8 mouse cellular contexts compared by ENCODE assay signal in the genomic region with DNA sequence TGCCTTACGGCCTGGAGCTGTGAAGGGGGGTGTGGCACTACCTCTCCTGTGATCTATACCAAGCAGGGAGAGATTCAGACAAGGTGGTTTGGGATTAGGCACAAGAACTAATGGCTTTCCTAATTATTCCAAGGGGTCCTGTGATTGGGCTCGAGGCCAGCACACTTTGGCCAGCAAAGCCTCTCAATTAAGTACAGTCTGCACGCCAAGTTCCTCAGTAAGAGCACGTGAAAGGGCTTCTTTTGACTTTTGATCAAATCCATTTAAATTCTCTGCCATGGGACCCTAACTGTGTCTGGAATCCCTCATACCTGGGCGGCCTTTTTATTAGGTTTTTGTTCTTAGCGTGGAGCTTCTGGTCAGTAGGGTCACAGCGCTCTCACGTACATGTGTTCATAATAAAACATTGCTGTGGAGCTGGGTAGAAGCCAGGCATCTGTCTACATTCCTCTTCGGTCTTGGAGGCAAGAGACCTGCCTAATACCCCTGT.
DNase-seq lines count a peak whose midpoint lies in the region; ATAC-seq and TF ChIP-seq lines count a peak whose summit lies in the region.

No protein-coding gene starts in this region.

- DNase-seq in embryo, embryonic 11 days, result peak; percentile 39
- no peak for DNase-seq in embryo, embryonic 9.5 days (ENCODE audit: extremely low spot score)
- peak; percentile 49 for DNase-seq in forebrain, postnatal 0 days
- no peak for DNase-seq in adrenal gland, postnatal 10 days
- DNase-seq in natural killer cell, adult 2 months (ENCODE audit: low spot score in 2 of 2), result no peak
- no peak for DNase-seq in gastrocnemius, postnatal 14 days

- H3K4me2 ChIP-seq in forebrain, postnatal 0 days (ENCODE audit: low read depth), result no peak overlapping the region
- H3K4me2 ChIP-seq in limb, embryonic 12.5 days, result peak overlapping the region; percentile 26

- 0 out of 2 replicates have a peak, but pooled peaks have one; percentile 29 for ATAC-seq in forebrain, postnatal 0 days
- ATAC-seq in limb, embryonic 12.5 days (ENCODE audit: insufficient number of reproducible peaks, insufficient read depth, low FRiP score, low TSS enrichment, low read depth), result peak; percentile 81

- 21% methylated on average over 9 of the region's 9 CpGs for WGBS in forebrain, postnatal 0 days
- WGBS in limb, embryonic 12.5 days, result 14% methylated on average over 9 of the region's 9 CpGs

- TF ChIP-seq CTCF in forebrain, postnatal 0 days (IDR thresholded peaks at IDR 0.05; ENCODE audit: low read depth), result no peak

- peaks cover 2% of the 10 kb centered on the region; the same call in 1 of the 2 replicates for H3K4me1 ChIP-seq in brown adipose tissue, adult 24 weeks (ENCODE audit: control insufficient read depth, insufficient read depth, insufficient read length, low read length)
- no peaks in the 10 kb centered on the region for H3K4me1 ChIP-seq in forebrain, postnatal 0 days (ENCODE audit: insufficient read depth)
- H3K4me1 ChIP-seq in limb, embryonic 12.5 days (replicated peaks), result peaks cover 24% of the 10 kb centered on the region

- no peak overlapping the region for H3K4me3 ChIP-seq in brown adipose tissue, adult 24 weeks (ENCODE audit: insufficient read depth, low read depth, low read length)
- H3K4me3 ChIP-seq in forebrain, postnatal 0 days (ENCODE audit: low read depth, low read length), result no peak overlapping the region
- no peak overlapping the region for H3K4me3 ChIP-seq in limb, embryonic 12.5 days (replicated peaks)

- no peak overlapping the region for H3K9ac ChIP-seq in forebrain, postnatal 0 days
- no peak overlapping the region for H3K9ac ChIP-seq in limb, embryonic 12.5 days (replicated peaks)

- no peaks in the 10 kb centered on the region for H3K9me3 ChIP-seq in forebrain, postnatal 0 days (ENCODE audit: low read length)
- H3K9me3 ChIP-seq in limb, embryonic 12.5 days, result no peaks in the 10 kb centered on the region

- intact Hi-C loops in gastrocnemius, postnatal 14 days (cut with DNase I; ENCODE audit: low total_unique reads), result no loop called here

- H3K27me3 ChIP-seq in forebrain, postnatal 0 days (ENCODE audit: insufficient read depth, low read length), result no peaks in the 10 kb centered on the region
- no peaks in the 10 kb centered on the region for H3K27me3 ChIP-seq in limb, embryonic 12.5 days

- H3K36me3 ChIP-seq in forebrain, postnatal 0 days (ENCODE audit: insufficient read depth), result no peaks in the 10 kb centered on the region
- no peaks in the 10 kb centered on the region for H3K36me3 ChIP-seq in limb, embryonic 12.5 days

- 0 out of 2 replicates have a peak overlapping the region, but pooled peaks have one; percentile 26 for H3K27ac ChIP-seq in brown adipose tissue, adult 24 weeks (replicated peaks; ENCODE audit: low read depth, low read length)
- no peak overlapping the region for H3K27ac ChIP-seq in forebrain, postnatal 0 days (ENCODE audit: low read depth, low read length)
- peak overlapping the region; percentile 74 for H3K27ac ChIP-seq in limb, embryonic 12.5 days

Comparison
In these comparisons a context has a peak if more than half of its experiments do, and no peak if none do; other contexts are left out.
1. DNase-seq: peak in embryo, embryonic 11 days (single experiment) and forebrain, postnatal 0 days (single experiment); none in embryo, embryonic 9.5 days (single experiment), adrenal gland, postnatal 10 days (single experiment), natural killer cell, adult 2 months (0 of 2) and gastrocnemius, postnatal 14 days (single experiment).